In the genomic region with DNA sequence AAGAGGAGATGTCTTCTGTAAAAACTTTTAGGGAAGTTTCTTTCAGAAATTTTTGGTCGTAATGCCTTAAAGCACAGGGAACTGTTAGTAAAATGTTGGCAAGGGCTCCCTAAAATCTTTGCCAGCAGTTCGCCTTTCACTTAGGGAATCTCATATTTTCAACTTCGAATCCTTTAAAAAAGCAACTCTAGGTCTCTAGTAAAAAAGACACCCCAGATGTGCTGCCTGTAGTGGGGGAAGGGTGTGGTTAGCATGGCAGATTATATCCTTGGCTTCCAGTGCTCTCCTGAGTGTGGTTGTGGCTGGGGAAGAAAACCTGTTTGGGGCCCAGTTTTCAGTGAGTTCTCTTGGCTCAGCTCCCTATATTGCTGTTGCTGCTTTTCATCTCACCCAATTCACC, we compare ENCODE assay signal across 14 mouse cellular contexts.
DNase-seq lines count a peak whose midpoint lies in the region; ATAC-seq and TF ChIP-seq lines count a peak whose summit lies in the region.
"Had no signal": no experiment of that assay in that cellular context is flagged by ENCODE, and none has a peak within 500 bp of the region (broad histone marks: within the 10 kb centered on the region; RNA-seq: fewer than 3 reads in every experiment).

No protein-coding gene starts in this region.

- no peaks in the 10 kb centered on the region for H3K27me3 ChIP-seq in myocyte (ENCODE audit: control insufficient read depth, insufficient read depth, insufficient read length)
- H3K27me3 ChIP-seq: embryonic facial prominence, embryonic 12.5 days; heart, embryonic 13.5 days; liver, embryonic 15.5 days had no signal

- no peaks in the 10 kb centered on the region for H3K79me2 ChIP-seq in myocyte (ENCODE audit: control insufficient read depth, insufficient read depth)

- ATAC-seq in megakaryocyte-erythroid progenitor cell, adult 5-6 weeks (replicated peaks; ENCODE audit: low FRiP score, low TSS enrichment, poor library complexity, severe bottlenecking) = no peak

- TF ChIP-seq POLR2A in myocyte (IDR thresholded peaks at IDR 0.05; ENCODE audit: insufficient read length, low read depth) = no peak

- peak; percentile 85 for DNase-seq in heart, adult 11 months
- DNase-seq in heart, postnatal 25 days (ENCODE audit: low spot score) = no peak
- peak; percentile 1 for DNase-seq in lung, postnatal 36 days
- no peak for DNase-seq in lung, postnatal 25 days (ENCODE audit: low spot score)
- no peak for DNase-seq in adipocyte (ENCODE audit: low spot score)
- DNase-seq: cerebellum, adult 11 months; cerebellum, postnatal 36 days; kidney, postnatal 14 days; thymus, postnatal 25 days had no signal

- intact Hi-C loops in heart, postnatal 25 days (cut with DNase I) = no loop called here

- no peak overlapping the region for H3K4me3 ChIP-seq in myocyte
- H3K4me3 ChIP-seq: embryonic facial prominence, embryonic 12.5 days; heart, embryonic 13.5 days; liver, embryonic 15.5 days had no signal

- no peaks in the 10 kb centered on the region for H3K36me3 ChIP-seq in myocyte (ENCODE audit: control insufficient read depth, insufficient read depth)
- H3K36me3 ChIP-seq: embryonic facial prominence, embryonic 12.5 days; heart, embryonic 13.5 days; liver, embryonic 15.5 days had no signal

- H3K4me2 ChIP-seq in myocyte (ENCODE audit: low read depth) = peak overlapping the region; percentile 16
- H3K4me2 ChIP-seq: embryonic facial prominence, embryonic 12.5 days; heart, embryonic 13.5 days; liver, embryonic 15.5 days had no signal

- H3ac ChIP-seq in myocyte (ENCODE audit: control insufficient read depth, insufficient read length) = no peak overlapping the region

TF ChIP-seq in myocyte, 11 proteins besides CTCF, POLR2A, EP300 and RAD21:
- no peak for TF ChIP-seq TCF3 (IDR thresholded peaks at IDR 0.05; ENCODE audit: insufficient read length, low read depth)

Comparison
In these comparisons a context has a peak if more than half of its experiments do, and no peak if none do; other contexts are left out.
1. DNase-seq: peak in heart, adult 11 months (single experiment) and lung, postnatal 36 days (single experiment); none in heart, postnatal 25 days (single experiment), lung, postnatal 25 days (single experiment) and adipocyte (single experiment).